Mouse (Mus musculus): ENCODE results near the gene Syt1. TPM values are rescaled to one million over a fixed set of nuclear protein-coding genes. Genes with fewer than 3 reads are reported as not detected.

Gene Syt1
- polyA plus RNA-seq, 1 experiment: 0.02 TPM

- no peak for TF ChIP-seq GATA1 (IDR thresholded peaks at IDR 0.05; ENCODE audit: low read length)
These were observed 506.5 kb downstream of the Syt1 start for GRCm38 (mm10) chr10:108504128-108504870.

DNA sequence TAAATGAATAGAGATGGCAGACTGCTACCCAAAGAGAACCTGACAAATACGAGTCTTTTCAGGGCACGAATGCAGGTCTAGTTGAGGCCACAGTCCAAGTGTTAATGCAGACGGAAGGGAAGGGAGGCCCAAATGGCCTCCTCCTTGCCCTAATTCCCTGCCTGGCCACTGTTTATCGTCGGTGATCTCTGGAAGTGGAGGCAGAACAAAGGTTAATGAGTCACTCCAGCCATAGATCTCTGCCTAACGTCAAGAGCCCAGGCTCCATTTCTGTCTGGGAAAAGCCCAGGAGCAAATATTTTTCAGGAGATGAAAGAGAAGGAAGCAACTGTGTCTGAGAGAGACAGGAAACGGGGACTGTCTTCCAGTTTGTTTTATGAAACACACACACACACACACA, 520.6 kb downstream of the Syt1 start:
- no peak for TF ChIP-seq GATA1 (IDR thresholded peaks at IDR 0.05; ENCODE audit: low read length)

DNA sequence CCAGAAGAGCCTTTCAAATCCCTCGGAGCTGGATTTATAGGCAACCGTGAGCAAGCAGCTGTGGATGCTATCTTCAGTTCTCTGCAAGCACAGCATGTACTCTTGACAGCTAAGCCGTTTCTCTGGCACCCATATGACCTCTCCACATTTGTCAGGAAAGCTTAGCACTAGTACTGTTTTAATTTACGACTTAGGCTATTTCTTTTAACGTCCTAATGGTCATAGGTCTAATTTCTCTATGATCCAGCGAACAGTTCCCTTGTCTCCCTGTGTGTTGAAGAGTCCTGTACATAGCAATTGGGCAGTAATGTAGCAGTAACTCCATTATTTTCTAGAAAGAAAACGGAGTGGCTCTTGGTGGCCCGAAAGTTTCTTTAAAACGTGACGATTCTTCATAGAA, 526.8 kb downstream of the Syt1 start:
- TF ChIP-seq GATA1 (IDR thresholded peaks at IDR 0.05; ENCODE audit: low read length): no peak

DNA sequence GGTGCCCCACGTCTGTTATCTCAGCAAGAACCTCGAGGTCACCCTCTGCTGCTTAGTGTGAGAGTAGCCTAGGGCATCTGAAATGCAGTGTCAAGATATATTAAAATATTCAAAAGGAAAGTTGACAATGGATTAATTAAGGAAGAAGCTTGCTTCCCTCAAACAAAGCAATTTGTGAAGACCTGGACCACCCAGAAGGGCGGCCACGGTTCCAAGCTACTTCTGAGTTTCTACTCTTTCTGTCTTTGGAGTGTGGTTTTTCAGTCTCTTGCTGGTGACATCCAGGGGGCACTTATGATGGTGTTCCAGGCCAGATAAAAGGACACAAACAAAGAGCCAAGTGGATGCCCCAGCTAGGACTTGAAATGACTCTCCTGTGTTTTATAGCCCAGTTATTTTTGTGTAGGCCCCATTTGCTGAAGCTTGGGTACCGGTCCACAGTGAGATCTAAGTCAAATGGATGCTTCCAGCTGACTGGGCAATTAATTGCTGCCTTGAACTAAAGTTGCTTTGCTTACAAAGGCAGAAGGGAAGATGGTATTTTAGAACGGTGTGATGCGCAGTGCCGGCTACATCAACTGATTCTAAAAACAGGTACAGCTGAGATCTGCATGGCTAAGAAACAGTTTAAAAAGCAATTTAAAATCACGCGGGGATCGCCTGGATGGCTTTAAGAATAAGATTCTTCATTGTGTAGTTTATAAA, 530.5 kb downstream of the Syt1 start:
- TF ChIP-seq GATA1 (IDR thresholded peaks at IDR 0.05; ENCODE audit: low read length): no peak

DNA sequence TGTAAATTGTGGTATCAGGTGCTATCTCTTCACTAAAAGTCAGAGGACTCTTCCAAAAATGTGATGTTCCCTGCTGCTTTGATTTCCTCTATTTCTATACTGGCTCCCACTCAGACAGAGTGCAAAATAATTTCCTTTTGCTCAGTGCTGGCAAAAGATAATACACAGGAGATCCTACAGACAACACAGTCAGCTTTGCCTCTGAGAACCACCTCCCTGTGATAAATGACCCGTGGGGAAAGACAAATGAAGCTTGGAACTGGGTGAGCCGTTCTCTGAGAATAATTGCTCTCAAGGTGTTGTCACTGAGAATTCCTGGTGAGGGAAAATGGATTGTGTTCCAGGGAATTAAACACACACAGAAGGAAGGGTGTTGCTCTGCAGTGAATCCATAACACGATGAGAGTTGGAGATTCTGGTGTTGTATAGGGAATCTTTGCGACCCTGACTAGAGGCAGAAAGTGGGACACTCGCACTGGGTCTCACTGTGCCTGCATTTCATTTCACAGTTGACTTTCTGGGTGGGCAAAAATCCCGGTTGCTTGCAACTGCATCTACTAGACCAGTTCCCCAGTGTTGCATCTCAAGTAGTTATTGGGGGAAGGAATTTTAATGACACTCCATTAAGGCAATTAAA, 540.3 kb downstream of the Syt1 start:
- no peak for TF ChIP-seq GATA1 (IDR thresholded peaks at IDR 0.05; ENCODE audit: low read length)

- TF ChIP-seq GATA1 (IDR thresholded peaks at IDR 0.05; ENCODE audit: low read length): no peak
These were observed 544.2 kb downstream of the Syt1 start for GRCm38 (mm10) chr10:108466539-108466938.

DNA sequence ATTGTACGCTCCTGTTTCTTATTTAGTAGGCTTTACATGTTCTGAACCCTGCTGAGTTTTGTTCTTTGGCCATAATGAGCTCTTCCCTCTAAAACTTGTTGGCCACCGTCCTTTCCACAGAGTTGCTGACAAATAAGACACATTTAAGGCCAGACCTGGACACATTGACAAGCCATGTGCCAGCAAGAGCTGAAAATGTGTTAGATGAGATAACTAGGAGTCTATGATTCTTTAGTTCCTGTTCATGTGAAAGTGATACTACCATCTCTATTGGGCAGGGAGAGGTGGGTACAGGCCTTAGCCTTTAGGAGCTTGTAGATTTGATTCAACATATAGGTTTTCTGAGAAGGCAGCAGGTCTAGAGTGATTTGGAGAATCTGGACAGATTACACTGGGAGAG, 548.9 kb downstream of the Syt1 start:
- TF ChIP-seq GATA1 (IDR thresholded peaks at IDR 0.05; ENCODE audit: low read length): no peak

DNA sequence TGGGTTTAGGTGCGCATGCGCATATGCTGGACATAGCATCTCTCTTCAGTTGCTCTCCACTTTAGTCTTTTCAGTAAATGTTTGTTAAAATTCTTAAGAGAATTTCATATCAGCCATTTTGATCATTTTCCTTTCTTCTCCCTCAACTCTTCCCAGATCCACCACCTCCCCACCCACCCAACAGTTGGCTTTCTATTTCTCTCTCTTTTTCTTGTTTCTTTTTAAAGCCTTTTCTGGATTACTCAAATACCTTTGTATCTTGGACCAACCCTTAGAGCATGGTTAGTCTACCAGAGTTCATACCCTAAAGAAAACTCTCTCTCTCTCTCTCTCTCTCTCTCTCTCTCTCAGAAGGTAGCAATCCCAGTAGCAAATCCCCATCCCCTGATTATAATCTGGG, 553.7 kb downstream of the Syt1 start:
- no peak for TF ChIP-seq GATA1 (IDR thresholded peaks at IDR 0.05; ENCODE audit: low read length)

DNA sequence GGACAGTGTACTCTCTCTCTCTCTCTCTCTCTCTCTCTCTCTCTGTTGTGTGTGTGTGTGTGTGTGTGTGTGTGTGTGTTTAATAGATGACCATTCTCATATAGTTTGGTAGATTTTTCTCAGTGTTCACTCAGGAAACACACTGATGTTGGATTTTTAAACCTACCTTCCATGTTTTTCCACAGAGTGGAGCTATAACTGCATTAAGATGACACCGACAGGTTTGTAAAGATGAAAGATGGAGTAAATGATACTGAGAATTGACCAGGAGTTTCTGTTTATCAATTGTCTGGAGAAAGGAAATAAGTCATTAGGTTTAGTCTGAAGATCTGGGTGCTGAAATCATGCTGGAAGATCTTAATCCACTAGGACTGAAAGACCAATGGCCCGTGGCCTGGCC, 554.9 kb downstream of the Syt1 start:
- TF ChIP-seq GATA1 (IDR thresholded peaks at IDR 0.05; ENCODE audit: low read length): no peak

DNA sequence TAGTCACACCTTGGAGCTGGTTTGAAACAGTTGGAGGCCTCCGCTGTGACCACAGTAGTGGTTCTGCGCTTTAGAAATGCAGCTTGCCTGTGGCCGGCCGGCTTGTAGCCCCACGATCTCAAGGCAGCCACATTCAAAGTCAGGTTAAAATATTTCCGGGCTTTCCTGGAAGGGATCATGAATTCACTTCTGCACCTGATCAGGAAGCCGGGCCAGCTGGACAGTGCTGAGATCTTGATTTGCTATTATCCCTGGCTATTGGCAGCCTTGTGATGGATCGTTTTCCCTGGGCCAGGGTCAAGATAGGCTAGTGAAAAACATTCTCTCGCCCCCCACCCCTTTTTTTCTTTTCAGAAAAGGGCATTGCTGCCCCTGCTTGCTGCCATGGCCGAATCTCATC, 555.6 kb downstream of the Syt1 start:
- TF ChIP-seq GATA1 (IDR thresholded peaks at IDR 0.05; ENCODE audit: low read length): no peak

GRCm38 (mm10) chr10:108454691-108455117, 556.1 kb downstream of the Syt1 start:
- TF ChIP-seq GATA1 (IDR thresholded peaks at IDR 0.05; ENCODE audit: low read length): no peak

DNA sequence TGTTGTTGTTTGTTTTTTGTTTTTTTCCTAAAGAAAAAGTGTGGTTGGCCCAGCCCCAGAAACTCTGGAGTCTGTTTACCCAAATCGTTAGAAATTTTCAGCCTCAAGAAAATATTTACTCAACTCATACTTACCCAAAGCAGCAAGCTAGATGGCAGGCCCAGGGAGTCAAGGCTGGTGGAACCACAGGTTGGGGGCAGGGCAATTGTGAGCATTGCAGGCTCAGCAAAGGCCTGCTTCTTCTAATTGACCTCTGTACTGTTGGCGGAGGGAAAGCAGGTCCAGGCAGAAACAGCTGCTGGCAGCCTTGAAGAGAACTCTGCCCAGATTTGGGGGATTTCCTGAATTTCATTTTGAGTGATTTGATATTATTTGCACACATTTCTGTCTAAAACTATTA, 557.2 kb downstream of the Syt1 start:
- no peak for TF ChIP-seq GATA1 (IDR thresholded peaks at IDR 0.05; ENCODE audit: low read length)

DNA sequence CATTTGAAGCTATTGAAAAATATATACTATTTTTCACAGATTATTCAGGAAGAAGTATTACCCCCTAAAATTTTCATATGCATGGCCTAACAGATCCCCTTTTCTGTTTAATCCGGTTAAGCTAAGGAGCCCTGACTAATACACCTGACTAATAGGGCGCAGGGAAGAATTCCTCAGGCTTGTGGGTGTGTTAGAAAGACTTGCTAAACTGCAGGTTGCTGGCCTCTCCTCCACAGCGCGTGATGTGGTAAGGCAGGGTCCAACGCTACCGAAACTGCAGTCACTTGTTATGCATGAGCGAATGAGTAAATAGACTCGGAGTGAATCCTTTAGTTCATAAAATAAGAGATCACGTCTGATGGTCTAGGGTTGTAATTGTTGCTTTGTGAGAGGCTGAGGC, 558.4 kb downstream of the Syt1 start:
- TF ChIP-seq GATA1 (IDR thresholded peaks at IDR 0.05; ENCODE audit: low read length): no peak

DNA sequence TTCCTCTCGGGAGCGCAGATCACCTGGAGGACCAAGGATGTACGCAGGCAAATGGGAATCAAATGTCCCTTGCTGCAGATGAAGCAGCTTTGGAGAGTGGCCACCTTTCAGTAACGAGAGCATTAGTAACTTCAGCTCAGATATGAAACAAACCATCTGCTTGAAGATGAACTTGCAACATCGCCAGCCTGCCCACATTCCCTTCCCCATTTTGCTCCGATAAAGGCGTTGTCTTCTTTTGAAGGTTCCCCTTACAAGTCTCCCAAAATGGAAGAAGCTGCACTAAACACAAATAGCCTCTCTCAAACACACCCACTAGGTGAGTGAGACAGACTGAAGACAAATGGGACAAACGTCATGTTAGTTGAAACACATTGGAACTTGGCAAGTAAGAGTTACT, 559.3 kb downstream of the Syt1 start:
- no peak for TF ChIP-seq GATA1 (IDR thresholded peaks at IDR 0.05; ENCODE audit: low read length)

- no peak for TF ChIP-seq GATA1 (IDR thresholded peaks at IDR 0.05; ENCODE audit: low read length)
These were observed 560.4 kb downstream of the Syt1 start for GRCm38 (mm10) chr10:108450401-108450800.

- no peak for TF ChIP-seq GATA1 (IDR thresholded peaks at IDR 0.05; ENCODE audit: low read length)
These were observed 562.4 kb downstream of the Syt1 start for GRCm38 (mm10) chr10:108448421-108448820.

Data from G1E-ER4 (cell line).